Mouse (Mus musculus) gastrocnemius, adult 18-20 months (tissue): ENCODE measurements around the gene Ythdc1. TPM values are rescaled to one million over a fixed set of nuclear protein-coding genes. Genes with fewer than 3 reads are reported as not detected.
"Not testable (repeated sequence)": the region's sequence is repeated elsewhere in the genome, so short reads cannot be mapped to it uniquely, and the experiment has no call there.

Source experiments
- DNase-seq: peaks from one replicate; pipeline ENCODE4 v3.0.0; 2021; ENCODE audit warnings: low spot score
- long read RNA-seq, 2 experiments: library from polyadenylated mRNA; stranded (forward); transcript quantifications; one replicate each; pipeline ENCODE4 v2.0.0; 2021
- total RNA-seq, 2 experiments: library from RNA; stranded (reverse); gene quantifications; 2 replicates each; pipeline ENCODE4 v1.2.3; 2021

Gene Ythdc1
- total RNA-seq, result 10 to 100 TPM; 22.8 to 25.2 TPM
- long read RNA-seq, experiment 1, transcript Ythdc1-203 (17 exons, 3,269 nt), result major isoform, 6 of 22 reads
- long read RNA-seq, experiment 1, partial matches to known transcripts, result 1 of 22 reads
- long read RNA-seq, experiment 1, other reads (novel, unspliced or antisense), result 14 of 22 reads
- long read RNA-seq, experiment 2, partial matches to known transcripts, result 1 of 14 reads
- long read RNA-seq, experiment 2, other reads (novel, unspliced or antisense), result 7 of 14 reads

DNA sequence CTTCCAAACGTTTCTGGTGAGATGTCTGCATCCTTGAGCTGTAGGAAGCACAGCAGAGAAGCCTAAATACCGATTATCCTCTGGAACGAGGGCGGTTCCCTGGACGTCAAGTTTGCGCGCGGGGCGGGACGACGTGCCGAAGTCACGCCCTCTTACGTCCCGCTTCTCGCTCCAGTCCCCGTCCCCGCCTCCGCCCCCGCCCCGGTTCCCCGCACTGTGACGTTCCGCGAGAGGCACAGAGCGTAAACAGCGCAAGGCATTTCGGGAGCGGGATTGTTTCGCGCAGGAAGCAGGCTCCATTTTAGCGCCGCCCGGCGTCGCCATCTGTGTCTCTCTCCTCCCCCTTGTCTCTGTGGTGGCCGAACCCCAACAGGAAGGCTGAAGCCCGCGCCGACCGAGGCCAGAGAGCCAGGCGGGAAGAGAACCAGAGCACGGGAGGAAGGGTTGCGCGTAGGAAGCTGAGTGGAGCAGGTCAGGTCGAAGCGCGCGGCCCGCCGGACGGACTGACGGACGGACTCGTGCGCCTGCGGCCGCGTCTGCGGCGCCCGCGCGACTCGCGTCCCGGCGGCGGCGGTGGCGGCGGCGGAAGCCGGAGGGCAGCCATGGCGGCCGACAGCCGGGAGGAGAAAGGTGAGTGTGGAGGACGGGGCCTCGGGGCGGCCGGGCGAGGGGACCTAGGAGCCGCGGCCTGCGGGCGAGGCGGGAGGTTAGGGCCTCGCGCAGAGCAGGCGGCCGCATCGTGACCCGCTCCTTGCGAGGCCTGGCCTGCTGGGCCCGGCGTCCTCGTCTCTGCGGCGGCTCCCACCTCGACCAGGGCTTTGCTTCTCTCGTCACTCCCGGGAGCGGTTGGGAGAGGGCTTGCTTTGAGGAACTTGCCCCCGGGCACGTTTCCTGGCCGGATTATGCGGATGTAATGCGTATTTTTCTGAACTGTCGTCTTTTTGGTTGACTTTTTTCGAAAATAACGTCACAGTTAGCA, at the start of gene Ythdc1:
Gene Ythdc1, plus strand, starts transcription at position 260 of the 979 bp plus-strand sequence.
- DNase-seq, result peak; percentile 93

DNA sequence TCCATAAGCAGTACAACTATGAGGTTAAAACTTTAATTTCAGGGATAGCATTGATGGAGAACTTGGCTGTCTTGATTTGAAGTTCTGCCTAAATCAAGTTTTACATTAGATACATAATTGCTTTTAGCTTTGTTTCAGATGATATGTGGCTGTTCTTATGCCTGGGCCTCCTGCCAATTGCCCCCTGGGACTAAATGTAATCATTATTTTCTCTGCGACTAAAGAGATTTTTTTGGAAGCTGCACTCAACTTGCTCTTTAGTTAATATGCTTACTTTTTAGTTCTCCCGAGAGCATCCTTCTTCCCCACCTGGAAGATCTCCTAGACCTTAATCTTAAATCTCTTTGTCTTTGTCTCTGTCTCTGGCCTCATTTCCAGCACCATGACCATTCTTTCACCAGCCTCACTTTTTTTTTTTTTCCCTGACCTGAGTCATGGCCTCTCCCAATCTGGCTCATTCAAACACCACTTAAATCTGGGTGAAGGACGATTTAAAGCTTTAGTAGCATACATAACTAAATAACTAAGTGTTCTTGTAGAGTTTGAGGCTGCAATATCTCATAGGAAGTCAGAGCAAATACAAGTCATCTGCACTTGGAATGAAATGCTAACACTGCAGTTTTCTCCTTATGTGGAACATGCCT, 34.9 kb upstream of the Ythdc1 start:
- DNase-seq, result no peak

DNA sequence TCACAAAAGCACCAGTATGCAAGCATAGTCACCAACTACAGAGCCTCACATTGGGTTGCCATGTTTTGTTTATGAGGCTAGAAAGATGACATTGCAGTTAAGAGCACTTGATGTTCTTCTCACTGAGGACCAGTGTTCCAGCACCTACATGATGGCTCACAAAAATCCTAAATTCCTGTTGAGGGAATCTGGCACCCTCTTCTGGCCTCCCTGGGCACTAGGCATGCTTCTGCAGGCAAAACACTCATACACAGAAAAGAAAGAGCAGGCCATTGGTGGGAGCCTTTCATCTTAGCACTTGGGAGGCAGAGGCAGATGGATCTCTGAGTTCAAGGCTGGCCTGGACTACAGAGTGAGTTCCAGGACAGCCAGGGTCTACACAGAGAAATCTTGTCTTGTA, 33.0 kb upstream of the Ythdc1 start:
- no peak for DNase-seq

DNA sequence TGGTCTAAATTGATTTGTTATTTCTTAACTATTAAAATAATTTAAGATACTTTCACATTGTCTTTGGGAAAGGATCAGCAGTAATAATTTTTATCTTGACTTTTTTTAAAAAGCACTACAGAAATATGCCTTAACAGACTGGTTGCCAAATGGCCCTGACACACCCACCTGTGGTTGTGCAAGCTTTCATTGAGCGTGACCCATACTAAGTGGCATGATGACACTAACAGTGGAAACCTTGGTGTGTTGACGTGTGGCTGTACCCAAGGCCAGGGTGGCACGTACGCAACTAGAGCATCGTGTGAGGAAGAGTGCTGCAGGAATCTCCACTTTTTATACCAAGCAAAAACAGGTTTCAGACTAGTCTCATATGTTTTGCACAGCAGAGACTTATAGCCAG, 27.1 kb upstream of the Ythdc1 start:
- DNase-seq, result no peak

DNA sequence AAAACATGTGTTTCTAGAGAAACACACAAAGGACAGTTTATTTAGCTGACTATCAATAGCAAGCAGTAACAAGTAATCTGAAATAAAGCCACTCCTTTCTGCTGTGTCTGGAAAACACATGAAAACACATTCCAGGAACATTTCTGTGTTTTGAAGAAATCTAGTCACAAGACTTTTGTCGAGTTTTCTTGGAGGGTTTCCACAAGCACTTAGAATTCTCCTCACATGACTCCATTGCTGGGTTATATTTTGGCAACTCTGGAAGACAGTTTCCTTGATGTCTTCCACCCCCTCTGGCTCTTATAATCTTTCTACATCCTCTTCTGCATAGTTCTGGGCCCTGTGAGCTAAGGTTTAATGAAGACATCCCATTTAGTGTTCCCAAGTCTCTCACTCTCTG, 25.6 kb upstream of the Ythdc1 start:
- no peak for DNase-seq

DNA sequence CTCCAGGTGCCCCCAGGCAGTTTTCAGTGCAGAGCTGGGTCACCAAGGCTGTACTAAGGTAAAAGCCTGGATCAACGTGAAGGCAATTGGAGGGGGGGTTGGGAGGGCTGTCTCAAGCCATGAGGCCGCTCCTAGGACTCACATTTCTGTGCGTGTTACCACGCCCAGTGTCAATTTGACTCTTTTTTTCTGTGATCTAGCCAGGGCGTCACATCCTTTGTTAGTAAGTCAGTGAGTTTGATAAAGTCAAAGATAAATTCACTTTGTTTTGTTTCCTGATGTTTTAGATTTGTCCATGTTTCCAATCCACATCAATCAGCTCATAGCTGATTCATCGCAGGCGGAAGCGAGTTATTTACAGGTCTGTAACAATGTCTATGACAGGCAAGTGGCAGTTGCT, 21.0 kb upstream of the Ythdc1 start:
- no peak for DNase-seq

DNA sequence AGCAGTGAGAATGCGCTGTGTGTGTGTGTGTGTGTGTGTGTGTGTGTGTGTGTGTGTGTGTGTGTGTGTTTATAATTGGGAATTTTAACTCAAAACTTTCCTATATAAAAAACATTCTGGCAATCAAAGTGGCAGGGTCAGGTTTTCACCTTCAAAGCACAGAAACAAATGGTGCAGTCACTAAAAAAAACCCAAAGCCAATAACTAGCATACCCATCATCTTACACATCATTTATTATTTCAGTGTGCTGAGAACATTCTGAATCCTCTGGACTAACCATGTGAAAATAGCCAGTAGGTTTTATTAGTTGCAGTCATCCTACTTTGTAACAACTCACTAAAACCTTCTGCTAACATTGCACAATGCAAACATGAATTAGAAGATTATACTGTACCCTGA, 19.8 kb upstream of the Ythdc1 start:
- DNase-seq, result no peak

DNA sequence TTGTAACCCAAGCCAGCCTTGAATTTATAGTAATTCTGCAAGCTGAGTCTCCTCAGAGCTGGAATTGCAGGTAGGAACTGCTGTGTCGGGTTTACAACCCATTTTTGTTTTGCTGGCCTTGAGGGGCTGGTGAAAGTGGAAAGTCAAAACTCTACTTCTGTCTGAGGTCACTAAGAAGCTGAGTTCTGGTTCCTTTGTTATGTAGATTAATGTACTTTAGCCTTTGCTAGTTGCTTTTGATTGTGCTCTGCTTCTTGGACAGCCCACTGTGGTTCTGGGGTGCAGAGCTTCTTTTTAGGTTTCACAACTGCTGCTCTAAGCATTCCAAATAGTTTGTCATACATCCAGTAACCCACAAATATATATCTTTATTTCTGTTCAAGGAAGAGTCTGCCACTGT, 17.2 kb upstream of the Ythdc1 start:
- DNase-seq, result no peak

DNA sequence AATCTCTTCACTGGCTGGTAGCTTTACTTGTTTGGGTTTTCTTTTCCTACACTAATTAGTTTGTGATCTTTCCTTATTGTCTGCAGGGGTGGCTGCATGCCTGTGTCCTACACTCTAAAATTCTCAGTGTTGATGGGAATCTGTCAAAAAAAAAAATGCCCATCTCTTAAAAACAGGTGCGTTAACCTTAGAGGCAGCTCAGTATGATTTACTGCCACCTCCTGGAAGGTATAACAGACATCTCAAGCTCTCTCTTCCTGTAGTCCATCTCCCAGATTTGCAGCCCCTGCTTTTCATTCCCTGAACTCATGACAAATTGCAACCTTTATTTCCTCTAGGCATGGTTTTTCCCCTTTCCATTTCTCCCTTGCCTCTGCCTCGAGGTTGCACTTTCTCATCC, 14.1 kb upstream of the Ythdc1 start:
- no peak for DNase-seq

DNA sequence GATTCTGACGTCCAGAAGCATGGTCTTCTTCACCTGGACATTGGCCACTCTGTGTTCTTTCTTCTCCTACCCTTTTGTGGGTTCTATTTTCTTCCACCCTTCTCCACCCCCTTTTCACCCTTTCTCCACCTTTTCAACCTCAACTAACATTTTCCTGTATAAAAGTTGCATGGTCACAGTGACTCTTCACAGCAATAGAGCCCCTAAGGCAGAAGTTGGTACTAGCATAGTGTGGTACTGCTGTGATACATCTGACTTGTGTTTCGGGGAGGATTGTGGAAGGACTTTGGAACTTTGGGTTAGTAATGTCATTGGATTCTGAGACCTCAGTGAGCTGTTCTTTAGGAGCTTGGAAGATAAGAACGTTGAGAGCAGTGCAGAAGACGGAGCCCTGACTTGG, 11.8 kb upstream of the Ythdc1 start:
- DNase-seq, result no peak

DNA sequence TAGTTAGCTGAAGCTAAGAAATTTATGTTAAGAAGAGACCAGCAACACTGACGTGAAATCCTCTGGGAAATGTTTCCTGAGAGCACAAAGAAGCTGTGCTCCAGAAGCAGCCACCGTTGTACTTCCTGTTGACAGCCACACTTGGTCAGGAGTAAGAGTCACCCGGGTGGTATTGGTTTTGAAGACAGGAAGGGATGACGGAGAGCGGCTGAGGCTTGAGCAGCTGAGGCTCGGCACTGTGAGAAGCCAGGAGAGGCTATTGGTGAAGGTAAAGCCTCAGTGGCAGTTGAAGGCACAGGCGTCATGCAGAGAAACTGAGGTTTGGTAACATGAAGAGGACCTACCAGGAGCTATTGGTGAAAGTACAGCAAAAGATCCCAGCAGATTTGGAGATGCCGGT, 11.2 kb upstream of the Ythdc1 start:
- no peak for DNase-seq

DNA sequence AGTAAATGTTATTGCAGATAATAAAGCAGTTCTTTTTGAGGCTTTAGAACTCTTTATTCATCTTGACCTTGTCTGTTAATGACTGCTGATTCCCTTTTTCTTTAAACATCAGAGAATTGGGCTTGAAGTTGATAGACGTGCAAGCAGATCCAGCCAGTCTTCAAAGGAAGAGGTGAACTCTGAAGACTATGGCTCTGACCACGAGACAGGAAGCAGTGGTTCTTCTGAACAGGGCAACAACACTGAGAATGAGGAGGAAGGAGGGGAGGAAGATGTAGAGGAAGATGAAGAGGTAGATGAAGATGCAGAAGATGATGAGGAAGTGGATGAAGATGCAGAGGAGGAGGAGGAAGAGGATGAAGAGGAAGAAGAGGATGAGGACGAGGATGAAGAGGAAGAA, 12.8 kb downstream of the Ythdc1 start:
- DNase-seq, result no peak

DNA sequence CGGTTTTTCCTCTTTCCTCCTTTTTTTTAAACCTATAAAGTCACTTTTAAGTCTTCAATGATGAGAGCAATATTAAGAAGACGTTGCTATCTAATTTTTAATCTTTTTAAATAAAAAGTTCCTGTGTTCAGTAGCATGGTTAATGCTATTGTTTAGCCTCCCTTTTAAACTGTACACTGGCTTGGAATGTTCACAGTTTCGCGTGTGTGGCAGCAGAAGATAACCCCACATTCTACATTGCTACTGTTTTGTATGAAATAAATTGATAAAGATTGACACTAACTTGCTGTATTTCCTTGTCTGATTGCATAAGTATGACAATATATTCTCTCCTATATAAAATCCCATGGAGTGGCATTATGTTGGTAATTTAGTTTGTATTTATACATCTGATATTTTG, 32.4 kb downstream of the Ythdc1 start:
- DNase-seq, result not testable (repeated sequence)

DNA sequence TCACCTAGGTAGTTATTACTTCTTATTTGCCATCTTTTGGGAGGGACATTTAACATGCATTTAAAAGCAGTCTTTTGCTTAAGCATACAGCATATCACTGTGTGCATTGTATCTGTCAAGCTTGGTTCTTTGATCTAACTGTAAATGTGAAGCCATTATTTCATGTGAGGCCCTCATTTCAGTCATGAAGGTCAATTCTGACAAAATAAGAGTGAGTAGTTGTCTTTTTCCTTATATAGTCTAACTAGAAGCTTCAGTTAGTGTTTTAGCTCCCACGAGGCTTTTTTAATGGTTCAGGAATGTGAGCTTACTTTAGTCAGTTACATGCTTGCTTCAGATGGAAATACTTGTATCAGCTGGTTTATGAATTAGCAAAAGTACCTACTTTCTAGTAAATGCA, 34.1 kb downstream of the Ythdc1 start:
- DNase-seq, result no peak

DNA sequence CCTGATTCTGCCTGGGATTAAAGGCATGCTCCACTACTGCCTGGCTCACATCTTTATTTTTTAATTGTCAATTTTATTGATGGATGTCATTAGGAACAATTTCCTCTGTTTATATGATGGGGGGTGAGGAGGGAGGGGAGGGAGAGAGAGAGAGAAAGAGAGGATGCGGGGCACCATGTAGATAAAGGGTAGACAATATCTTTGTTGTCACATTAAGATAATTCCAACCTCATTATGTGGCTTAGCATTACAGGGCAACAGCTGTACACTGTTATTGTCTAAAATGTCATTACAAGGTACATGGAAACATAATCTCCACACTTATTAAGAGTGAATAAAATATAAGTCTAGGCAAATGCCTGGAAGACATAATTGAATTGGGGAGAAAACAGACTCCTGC, 35.5 kb downstream of the Ythdc1 start:
- DNase-seq, result no peak

DNA sequence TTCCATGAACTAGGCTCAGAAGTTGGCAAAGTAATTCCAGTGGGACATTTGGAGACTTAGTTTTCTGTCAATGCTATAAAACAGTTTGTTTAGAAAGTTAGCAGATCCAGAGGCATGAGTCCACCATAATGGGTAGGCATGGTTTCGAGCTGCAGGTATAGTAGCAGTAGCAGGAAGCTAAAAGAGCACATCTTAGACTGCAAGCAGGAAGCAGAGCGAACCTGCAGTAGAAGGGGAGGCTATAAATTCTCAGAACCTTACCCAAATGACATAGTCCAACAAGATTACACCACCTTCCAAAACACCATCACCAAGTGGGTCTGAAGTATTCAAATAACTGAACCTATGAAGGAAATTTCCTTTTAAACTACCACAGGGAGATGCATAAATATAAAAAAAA, 36.2 kb downstream of the Ythdc1 start:
- DNase-seq, result no peak

DNA sequence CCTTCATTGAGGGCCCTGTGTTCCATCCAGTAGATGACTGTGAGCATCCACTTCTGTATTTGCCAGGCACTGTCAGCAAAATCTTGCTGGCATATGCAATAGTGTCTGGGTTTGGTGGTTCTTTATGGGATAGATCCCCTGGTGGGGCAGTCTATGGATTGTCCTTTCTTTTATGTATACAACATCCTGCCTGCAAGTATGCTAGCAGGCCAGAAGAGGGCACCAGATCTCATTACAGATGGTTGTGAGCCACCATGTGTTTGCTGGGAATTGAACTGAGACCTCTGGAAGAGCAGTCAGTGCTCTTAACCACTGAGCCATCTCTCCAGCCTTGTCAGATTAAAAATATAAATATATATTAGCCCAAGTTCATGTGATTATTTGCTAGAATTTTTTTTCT, 37.2 kb downstream of the Ythdc1 start:
- DNase-seq, result not testable (repeated sequence)

DNA sequence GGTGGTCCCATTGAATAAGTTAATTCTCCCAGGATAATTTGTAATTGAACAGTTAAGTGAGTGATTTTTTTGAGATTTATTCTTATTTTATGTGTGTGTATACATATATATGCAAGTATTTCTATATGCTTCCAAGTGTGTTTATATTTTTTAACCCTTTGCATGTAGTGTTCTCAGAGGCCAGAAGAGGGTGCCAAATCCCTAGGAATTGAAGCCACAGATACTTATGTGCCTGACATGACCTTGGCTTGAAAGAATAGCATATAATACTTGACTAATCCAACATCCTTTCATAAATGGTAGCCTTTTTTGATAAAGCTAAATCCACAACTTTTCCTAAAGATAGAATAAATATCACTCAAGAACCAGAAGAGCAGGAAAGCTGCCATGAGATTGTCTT, 46.1 kb downstream of the Ythdc1 start:
- no peak for DNase-seq

DNA sequence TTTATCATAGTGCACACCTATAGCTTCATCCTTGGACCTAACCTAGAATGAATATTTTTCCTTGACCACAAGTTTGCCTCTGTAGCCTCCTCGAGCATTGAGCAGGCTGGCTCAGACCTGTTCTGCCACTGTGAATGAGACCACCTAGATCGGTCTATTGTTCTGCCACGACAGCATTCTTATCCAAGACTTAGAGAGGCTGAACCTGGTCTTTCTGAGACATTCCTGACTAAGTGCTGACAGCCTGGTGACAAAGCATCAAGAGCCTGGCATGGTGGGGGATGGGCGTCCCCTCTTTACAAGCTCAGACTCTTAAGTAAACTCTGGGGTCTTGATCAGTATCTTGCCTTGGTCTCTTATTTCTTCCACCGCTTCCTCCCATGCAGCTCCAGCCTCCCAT, 47.6 kb downstream of the Ythdc1 start:
- no peak for DNase-seq

DNA sequence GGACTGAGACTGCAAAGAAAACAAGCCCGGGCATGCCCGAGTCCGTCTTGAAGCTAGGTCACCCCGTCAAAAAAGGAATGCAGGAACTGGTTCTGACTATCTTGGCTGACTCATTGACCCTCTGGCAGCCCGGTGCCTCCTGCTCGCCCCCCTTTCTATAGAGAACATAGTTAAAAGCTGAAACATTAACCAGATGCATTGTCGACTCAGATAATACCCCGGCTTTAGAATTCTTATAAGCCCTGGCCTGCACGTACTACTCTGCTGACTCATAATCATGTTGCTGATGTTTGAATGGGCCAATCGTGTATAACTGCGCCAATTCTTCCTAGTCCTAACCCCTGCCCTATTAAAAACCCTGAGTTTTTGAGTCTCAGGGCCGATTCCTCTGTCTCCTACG, 52.5 kb downstream of the Ythdc1 start:
- DNase-seq, result not testable (repeated sequence)

DNA sequence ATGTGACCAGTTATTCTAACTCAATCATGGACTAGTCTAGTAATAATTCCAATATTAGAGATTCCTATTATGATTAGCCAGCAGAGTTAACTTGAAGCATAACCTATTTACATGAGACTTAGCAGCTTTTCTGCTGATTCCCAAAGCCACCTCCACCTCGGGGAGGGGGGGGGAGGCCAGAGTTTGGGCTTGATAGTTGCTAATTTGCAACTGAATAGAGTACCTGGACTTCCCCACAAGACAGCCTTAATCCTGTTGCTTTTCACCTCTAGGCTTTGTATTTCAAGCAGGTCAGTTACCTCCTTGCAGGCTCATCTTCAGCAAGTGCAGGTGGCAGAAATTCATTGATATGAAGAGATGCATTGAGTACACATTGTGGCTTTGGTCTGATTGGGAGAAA, 53.7 kb downstream of the Ythdc1 start:
- no peak for DNase-seq

DNA sequence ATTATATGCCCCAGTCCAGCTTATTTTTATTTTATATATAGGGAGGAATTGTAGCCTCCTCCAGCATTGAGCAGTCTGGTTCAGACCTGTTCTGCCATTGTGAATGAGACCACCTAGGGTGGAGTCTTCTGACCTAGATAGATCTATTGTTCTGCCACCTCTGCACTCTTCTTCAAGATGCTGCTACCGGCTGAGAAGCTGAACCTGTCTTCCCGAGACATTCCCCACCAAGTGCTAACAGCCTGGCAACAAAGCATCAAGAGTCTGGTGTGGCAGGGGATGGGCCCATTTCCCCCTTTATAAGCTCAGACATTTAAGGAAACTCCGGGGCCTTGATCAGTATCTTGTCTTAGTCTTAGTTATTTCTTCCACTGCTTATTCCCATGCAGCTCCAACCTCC, 54.3 kb downstream of the Ythdc1 start:
- DNase-seq, result no peak
